Mouse (Mus musculus): ENCODE data around the gene Btnl1.

DNA sequence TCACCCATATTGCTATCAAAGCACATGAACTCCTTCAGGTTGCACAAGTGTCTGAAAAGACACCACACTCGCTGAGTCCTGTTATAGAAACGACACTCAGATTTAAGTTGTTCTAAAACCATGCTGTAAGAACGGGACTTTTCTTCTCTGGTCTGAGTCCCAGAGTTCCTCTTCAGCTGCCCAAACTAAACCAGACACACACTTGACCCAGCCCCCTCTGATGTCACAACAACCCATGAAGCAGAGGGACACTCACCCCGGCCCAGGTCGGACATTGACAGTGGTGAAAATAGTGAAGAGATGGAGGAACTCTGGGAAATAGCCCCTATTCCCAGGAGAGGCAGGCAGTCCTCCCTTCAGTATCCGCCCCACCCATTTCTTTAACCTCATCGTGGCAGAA, 14.6 kb downstream of the Btnl1 start:
- TF ChIP-seq CTCF (IDR thresholded peaks at IDR 0.05; ENCODE audit: control insufficient read depth, insufficient read depth, low read length) (no peak), POLR2A (IDR thresholded peaks at IDR 0.05; ENCODE audit: borderline replicate concordance, control insufficient read depth, low read depth, low read length) (no peak)
